Mouse (Mus musculus): ENCODE measurements around the gene Pabpn1. TPM values are rescaled to one million over a fixed set of nuclear protein-coding genes. Genes with fewer than 3 reads are reported as not detected.

Gene Pabpn1
- 341 and 429 TPM in 2 replicates for polyA plus RNA-seq (2012; rRNA removed)

DNA sequence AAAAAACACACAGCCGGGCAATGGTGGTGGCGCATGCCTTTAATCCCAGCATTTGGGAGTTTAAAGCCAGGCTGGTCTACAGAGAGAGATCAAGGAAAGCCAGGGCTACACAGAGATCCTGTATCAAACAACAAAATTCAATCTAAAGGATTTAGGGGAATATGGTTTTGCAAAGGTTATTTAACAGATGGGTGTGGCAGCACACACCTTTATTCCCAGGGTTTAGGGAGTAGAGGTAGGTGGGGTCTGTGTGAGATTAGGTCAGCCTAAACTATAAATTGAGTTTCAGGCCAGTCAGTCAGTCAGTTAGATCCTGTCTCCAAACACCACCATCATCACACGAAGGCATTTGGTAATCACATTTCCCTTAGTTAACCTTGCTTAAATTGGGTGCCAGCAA is at the start of gene Pabpn1:
Gene Pabpn1 (plus strand): TSS at position 301 of the 400 bp plus-strand sequence.
- H3K4me3 ChIP-seq (ENCODE audit: control insufficient read depth, low read depth, low read length), result peak within 1 kb of the TSS; percentile 99
- no peak for TF ChIP-seq POLR2A (IDR thresholded peaks at IDR 0.05; ENCODE audit: control insufficient read depth, low read depth, low read length)
- no peak for TF ChIP-seq CTCF (IDR thresholded peaks at IDR 0.05; ENCODE audit: control insufficient read depth, insufficient read depth, insufficient replicate concordance, low read depth, low read length)
- H3K27me3 ChIP-seq (ENCODE audit: control insufficient read depth, insufficient read depth, low read length), result no peaks in the 10 kb centered on the region
- H3K4me1 ChIP-seq (ENCODE audit: control insufficient read depth, insufficient read depth, low read length), result peaks cover 2% of the 10 kb centered on the region
- H3K36me3 ChIP-seq (ENCODE audit: control insufficient read depth, insufficient read depth, low read length), result peaks cover 3% of the 10 kb centered on the region; the same call in 1 of the 2 replicates
- peak within 1 kb of the TSS; percentile 99 for H3K27ac ChIP-seq (ENCODE audit: control insufficient read depth, insufficient read depth, low read depth, low read length)

DNA sequence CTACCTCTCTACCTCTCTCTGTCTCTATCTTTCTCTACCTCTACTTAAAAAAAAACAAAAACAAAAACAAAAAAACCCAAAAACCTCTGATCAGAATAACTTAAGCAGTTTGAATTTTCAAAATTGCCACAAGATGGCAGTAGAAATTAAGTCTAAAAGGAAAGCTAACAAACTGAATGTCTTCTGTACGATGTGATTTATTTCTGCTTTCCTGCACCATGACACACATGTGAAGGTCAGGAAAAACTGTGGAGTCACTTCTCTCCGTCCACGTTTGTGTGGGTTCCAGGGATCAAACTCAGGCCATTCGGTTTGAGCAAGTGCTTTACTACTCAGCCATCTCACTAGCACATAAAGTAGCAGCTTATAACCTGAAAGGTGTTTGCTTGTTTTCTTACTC is 48.8 kb upstream of the Pabpn1 start:
- Histone ChIP-seq H3K27me3 (ENCODE audit: control insufficient read depth, insufficient read depth, low read length) (no peaks in the 10 kb centered on the region), H3K36me3 (ENCODE audit: control insufficient read depth, insufficient read depth, low read length) (no peaks in the 10 kb centered on the region), H3K4me3 (ENCODE audit: control insufficient read depth, low read depth, low read length) (no peak overlapping the region), H3K4me1 (ENCODE audit: control insufficient read depth, insufficient read depth, low read length) (no peaks in the 10 kb centered on the region), H3K27ac (ENCODE audit: control insufficient read depth, insufficient read depth, low read depth, low read length) (no peak overlapping the region)
- TF ChIP-seq POLR2A (IDR thresholded peaks at IDR 0.05; ENCODE audit: control insufficient read depth, low read depth, low read length) (no peak), CTCF (IDR thresholded peaks at IDR 0.05; ENCODE audit: control insufficient read depth, insufficient read depth, insufficient replicate concordance, low read depth, low read length) (no peak)

DNA sequence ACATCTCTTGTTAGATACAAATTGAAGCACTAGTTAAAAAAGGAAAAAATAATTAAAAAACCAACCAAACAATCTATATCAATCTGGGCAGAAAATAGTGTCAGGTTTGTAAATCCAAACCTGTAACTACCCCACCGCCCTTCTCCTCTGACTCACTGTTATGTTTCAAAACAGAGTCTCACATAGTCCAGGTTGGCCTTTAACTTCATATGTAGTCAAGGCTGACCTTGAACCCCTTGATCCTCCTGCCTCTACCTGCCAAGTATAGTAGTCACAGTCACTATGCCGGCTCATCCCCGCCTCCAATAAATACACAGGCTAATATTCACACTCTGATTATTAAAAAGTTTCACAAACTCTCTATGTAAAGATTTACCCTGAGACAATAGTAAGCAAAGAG is 36.6 kb upstream of the Pabpn1 start:
- no peak for TF ChIP-seq CTCF (IDR thresholded peaks at IDR 0.05; ENCODE audit: control insufficient read depth, insufficient read depth, insufficient replicate concordance, low read depth, low read length)
- no peak for TF ChIP-seq POLR2A (IDR thresholded peaks at IDR 0.05; ENCODE audit: control insufficient read depth, low read depth, low read length)
- Histone ChIP-seq H3K36me3 (ENCODE audit: control insufficient read depth, insufficient read depth, low read length) (no peaks in the 10 kb centered on the region), H3K27me3 (ENCODE audit: control insufficient read depth, insufficient read depth, low read length) (no peaks in the 10 kb centered on the region), H3K4me1 (ENCODE audit: control insufficient read depth, insufficient read depth, low read length) (no peaks in the 10 kb centered on the region), H3K4me3 (ENCODE audit: control insufficient read depth, low read depth, low read length) (no peak overlapping the region), H3K27ac (ENCODE audit: control insufficient read depth, insufficient read depth, low read depth, low read length) (no peak overlapping the region)

DNA sequence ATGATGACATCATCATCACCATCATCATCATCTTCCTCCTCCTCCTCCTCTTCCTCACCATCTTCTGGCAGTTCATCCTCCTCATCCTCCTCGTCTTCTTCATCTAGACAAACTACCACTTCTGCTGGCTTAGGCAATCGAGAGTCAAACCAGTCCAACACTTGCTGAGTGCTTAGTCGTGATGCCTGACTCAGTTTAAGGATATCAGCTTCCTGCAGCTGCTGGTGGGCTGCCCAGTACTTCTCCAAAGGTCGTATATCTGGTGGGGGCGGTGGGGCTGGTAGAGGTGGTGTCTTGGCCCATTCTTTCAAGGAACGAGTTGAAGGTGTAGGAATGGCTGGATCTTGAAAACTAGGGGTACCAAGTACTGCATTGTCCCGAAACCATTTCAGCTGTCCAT is 35.6 kb upstream of the Pabpn1 start:
- TF ChIP-seq CTCF (IDR thresholded peaks at IDR 0.05; ENCODE audit: control insufficient read depth, insufficient read depth, insufficient replicate concordance, low read depth, low read length), result no peak
- TF ChIP-seq POLR2A (IDR thresholded peaks at IDR 0.05; ENCODE audit: control insufficient read depth, low read depth, low read length), result no peak
- Histone ChIP-seq H3K4me3 (ENCODE audit: control insufficient read depth, low read depth, low read length) (no peak overlapping the region), H3K4me1 (ENCODE audit: control insufficient read depth, insufficient read depth, low read length) (no peaks in the 10 kb centered on the region), H3K27me3 (ENCODE audit: control insufficient read depth, insufficient read depth, low read length) (no peaks in the 10 kb centered on the region), H3K27ac (ENCODE audit: control insufficient read depth, insufficient read depth, low read depth, low read length) (no peak overlapping the region), H3K36me3 (ENCODE audit: control insufficient read depth, insufficient read depth, low read length) (no peaks in the 10 kb centered on the region)

DNA sequence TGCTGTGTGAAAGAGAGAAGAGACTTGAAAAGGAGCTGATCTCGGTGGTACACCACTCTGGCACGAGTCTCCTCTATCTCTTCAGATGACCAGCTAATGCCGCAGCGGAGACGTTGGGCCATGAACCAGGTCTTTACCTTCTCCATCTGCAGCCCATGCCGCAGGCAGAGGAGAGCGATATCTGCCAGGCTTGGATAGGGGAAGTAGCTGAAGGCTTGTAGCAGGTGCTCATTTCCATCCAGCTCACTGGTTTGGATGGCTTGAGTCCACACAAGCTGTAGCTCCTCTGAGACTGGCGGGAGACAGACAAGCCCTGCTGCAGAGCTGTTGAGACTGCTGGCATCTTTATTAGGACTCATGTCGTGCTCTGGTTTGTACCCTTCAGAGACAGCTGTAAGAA is 34.4 kb upstream of the Pabpn1 start:
- Histone ChIP-seq H3K36me3 (ENCODE audit: control insufficient read depth, insufficient read depth, low read length) (no peaks in the 10 kb centered on the region), H3K27ac (ENCODE audit: control insufficient read depth, insufficient read depth, low read depth, low read length) (no peak overlapping the region), H3K27me3 (ENCODE audit: control insufficient read depth, insufficient read depth, low read length) (no peaks in the 10 kb centered on the region), H3K4me1 (ENCODE audit: control insufficient read depth, insufficient read depth, low read length) (no peaks in the 10 kb centered on the region), H3K4me3 (ENCODE audit: control insufficient read depth, low read depth, low read length) (no peak overlapping the region)
- TF ChIP-seq CTCF (IDR thresholded peaks at IDR 0.05; ENCODE audit: control insufficient read depth, insufficient read depth, insufficient replicate concordance, low read depth, low read length) (no peak), POLR2A (IDR thresholded peaks at IDR 0.05; ENCODE audit: control insufficient read depth, low read depth, low read length) (no peak)

DNA sequence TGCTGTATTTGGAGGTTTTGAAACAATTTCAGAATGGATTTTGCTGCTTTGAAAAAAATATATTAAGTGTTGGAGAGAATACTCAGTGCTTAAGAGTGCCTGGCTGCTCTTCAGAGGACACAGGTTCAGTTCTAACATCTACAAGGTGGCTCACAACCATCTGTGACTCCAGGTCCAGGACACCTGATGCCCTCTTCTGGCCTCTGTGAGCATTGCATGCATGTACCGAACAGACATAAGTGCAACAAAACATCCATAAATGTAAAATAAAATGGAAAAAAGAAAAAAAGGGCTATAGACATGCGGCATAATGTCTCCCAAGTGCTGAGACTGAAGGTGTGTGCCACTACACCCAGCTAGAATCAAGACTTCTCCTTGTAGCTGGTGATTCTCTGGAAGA is 31.8 kb upstream of the Pabpn1 start:
- H3K36me3 ChIP-seq (ENCODE audit: control insufficient read depth, insufficient read depth, low read length), result no peaks in the 10 kb centered on the region
- H3K4me1 ChIP-seq (ENCODE audit: control insufficient read depth, insufficient read depth, low read length), result peaks cover 3% of the 10 kb centered on the region
- no peaks in the 10 kb centered on the region for H3K27me3 ChIP-seq (ENCODE audit: control insufficient read depth, insufficient read depth, low read length)
- H3K4me3 ChIP-seq (ENCODE audit: control insufficient read depth, low read depth, low read length), result no peak overlapping the region
- no peak overlapping the region for H3K27ac ChIP-seq (ENCODE audit: control insufficient read depth, insufficient read depth, low read depth, low read length)
- TF ChIP-seq CTCF (IDR thresholded peaks at IDR 0.05; ENCODE audit: control insufficient read depth, insufficient read depth, insufficient replicate concordance, low read depth, low read length) (peak; percentile 51; the same call in 1 of the 2 replicates), POLR2A (IDR thresholded peaks at IDR 0.05; ENCODE audit: control insufficient read depth, low read depth, low read length) (no peak)

DNA sequence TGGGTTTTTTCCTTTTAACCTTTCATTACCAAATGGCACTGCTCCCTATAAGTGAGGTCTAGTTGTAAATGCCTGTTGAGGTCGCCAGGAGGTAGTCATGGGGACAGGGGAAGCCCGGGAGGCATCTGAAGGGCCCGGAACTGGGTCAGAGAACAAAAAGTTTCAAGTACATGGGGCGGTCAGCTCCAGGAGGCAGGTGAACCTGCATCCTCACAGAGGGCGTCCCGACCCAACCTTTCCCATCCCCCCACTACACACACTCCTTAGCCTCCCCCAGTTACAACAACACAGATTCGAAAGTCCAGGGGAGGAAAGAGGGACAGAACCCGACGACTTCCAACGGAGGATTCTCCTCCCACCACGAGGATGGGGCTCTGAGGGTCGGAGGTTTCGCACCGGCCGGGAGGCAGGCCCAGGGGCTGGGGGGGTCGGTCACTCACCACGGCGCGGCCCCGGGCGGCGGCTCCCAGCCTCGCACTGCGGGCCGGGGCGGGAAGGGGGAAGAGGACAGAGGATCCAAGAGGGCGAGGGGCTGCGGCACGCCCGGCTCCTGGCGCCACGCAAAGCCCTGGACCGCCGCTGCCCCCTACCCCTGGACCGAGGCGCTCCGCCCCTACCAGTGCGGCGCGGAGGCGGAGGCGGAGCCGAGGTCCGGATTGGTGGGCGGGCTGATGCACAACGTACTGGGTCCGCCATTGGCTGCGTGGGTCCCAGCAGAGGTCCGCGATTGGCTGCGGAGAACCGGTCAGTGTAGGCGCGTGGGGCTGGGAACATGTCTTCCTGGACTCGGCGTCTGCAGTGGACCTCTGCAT is 28.6 kb upstream of the Pabpn1 start:
- TF ChIP-seq CTCF (IDR thresholded peaks at IDR 0.05; ENCODE audit: control insufficient read depth, insufficient read depth, insufficient replicate concordance, low read depth, low read length) (no peak), POLR2A (IDR thresholded peaks at IDR 0.05; ENCODE audit: control insufficient read depth, low read depth, low read length) (peak; percentile 68)
- no peaks in the 10 kb centered on the region for H3K27me3 ChIP-seq (ENCODE audit: control insufficient read depth, insufficient read depth, low read length)
- H3K36me3 ChIP-seq (ENCODE audit: control insufficient read depth, insufficient read depth, low read length), result no peaks in the 10 kb centered on the region
- H3K4me3 ChIP-seq (ENCODE audit: control insufficient read depth, low read depth, low read length), result peak overlapping the region; percentile 88
- peak overlapping the region; percentile 76 for H3K27ac ChIP-seq (ENCODE audit: control insufficient read depth, insufficient read depth, low read depth, low read length)
- peaks cover 3% of the 10 kb centered on the region for H3K4me1 ChIP-seq (ENCODE audit: control insufficient read depth, insufficient read depth, low read length)

Data from testis, adult 2 months (tissue).